Mouse (Mus musculus) bone marrow macrophage, adult 2 months (primary cell): ENCODE measurements at regions not wholly inside any gene's neighbourhood (a gene's known extent, or its start where the extent isn't known, plus 50 kb on each side); places are given as distances from the start of the nearest gene placed in this dataset.

Experiments used
- CTCF ChIP-seq: IDR thresholded peaks from 2 replicates; pipeline ENCODE4 v1.5.1; 2012; ENCODE audit warnings: low read depth, mild to moderate bottlenecking, low read length, moderate library complexity
- POLR2A ChIP-seq: IDR thresholded peaks from 2 replicates; pipeline ENCODE4 v1.6.1; 2012; ENCODE audit warnings: mild to moderate bottlenecking, low read depth, low read length, borderline replicate concordance

DNA sequence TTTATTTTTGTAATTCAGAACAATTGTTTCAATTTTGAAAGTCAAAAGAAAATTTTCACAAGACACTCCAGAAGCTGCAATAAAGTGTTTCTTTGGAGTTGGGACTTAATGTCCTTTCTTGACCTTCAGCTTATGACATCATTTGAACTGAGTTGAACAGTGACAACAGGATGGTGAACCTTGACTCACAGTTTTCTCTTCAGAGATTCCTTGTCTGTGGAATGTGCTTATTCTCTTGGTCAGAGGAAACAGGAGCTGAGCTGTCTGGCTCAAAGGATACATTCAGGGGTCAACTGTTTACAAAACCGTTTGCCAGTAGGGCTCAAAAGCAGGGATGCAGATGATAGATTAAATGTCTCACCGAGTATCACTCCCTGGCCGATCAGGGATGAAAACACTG lies 408.0 kb downstream of the Col12a1 start:
- TF ChIP-seq CTCF (no peak), POLR2A (no peak)
